Mouse (Mus musculus) heart, embryonic 15.5 days (tissue): ENCODE measurements at regions not wholly inside any gene's neighbourhood (a gene's known extent, or its start where the extent isn't known, plus 50 kb on each side); places are given as distances from the start of the nearest gene placed in this dataset.
"Not testable (repeated sequence)": the region's sequence is repeated elsewhere in the genome, so short reads cannot be mapped to it uniquely, and the experiment has no call there.

Source experiments
- ATAC-seq: fragments of 200-750 bp; cut with Nextera tagmentation; replicated peaks from 2 replicates; pipeline ENCODE4 v1.8.0; 2017; ENCODE audit warnings: low read depth, moderate TSS enrichment; ENCODE audit not compliant: insufficient number of reproducible peaks, insufficient read depth, low FRiP score
- H3K27ac ChIP-seq: fragments of 300-500 bp; sonication (generic); 2 replicates; pipeline ENCODE4 v1.5.1; 2015; ENCODE audit warnings: mild to moderate bottlenecking, inconsistent platforms
- H3K27me3 ChIP-seq: fragments of 300-500 bp; sonication (generic); 2 replicates; pipeline ENCODE4 v1.6.1; 2015; ENCODE audit warnings: inconsistent platforms
- H3K36me3 ChIP-seq: fragments of 300-500 bp; sonication (generic); 2 replicates; pipeline ENCODE4 v1.6.1; 2015; ENCODE audit warnings: mild to moderate bottlenecking, inconsistent platforms
- H3K4me1 ChIP-seq: fragments of 300-500 bp; sonication (generic); replicated peaks from 2 replicates; pipeline ENCODE4 v1.6.1; 2015; ENCODE audit warnings: inconsistent platforms
- H3K4me2 ChIP-seq: fragments of 300-500 bp; sonication (generic); 2 replicates; pipeline ENCODE4 v1.6.1; 2015; ENCODE audit warnings: inconsistent platforms, mild to moderate bottlenecking, moderate library complexity
- H3K4me3 ChIP-seq: fragments of 300-500 bp; sonication (generic); 2 replicates; pipeline ENCODE4 v1.5.1; 2015; ENCODE audit warnings: mild to moderate bottlenecking, inconsistent platforms
- H3K9ac ChIP-seq: fragments of 300-500 bp; sonication (generic); 2 replicates; pipeline ENCODE4 v1.6.1; 2015; ENCODE audit warnings: mild to moderate bottlenecking, inconsistent platforms
- H3K9me3 ChIP-seq: fragments of 300-500 bp; sonication (generic); replicated peaks from 2 replicates; pipeline ENCODE4 v1.6.1; 2016; ENCODE audit warnings: inconsistent platforms
- WGBS: fragments of 180-500 bp; shearing (Covaris S2); methylation state at CpG from one replicate; pipeline ENCODE4 v1.1.7; 2015; ENCODE audit warnings: mixed read lengths; 5-methylcytosine and 5-hydroxymethylcytosine counted together

- no peak overlapping the region for H3K27ac ChIP-seq
- no peak overlapping the region for H3K4me2 ChIP-seq
These were observed 56.0 kb downstream of the Ccdc71l start for GRCm38 (mm10) chr12:32434506-32435002.

GRCm38 (mm10) chr12:32435126-32435525 is 56.6 kb downstream of the Ccdc71l start:
- WGBS = 52% methylated on average over 1 of the region's 1 CpGs
- no peaks in the 10 kb centered on the region for H3K36me3 ChIP-seq

More at GRCm38 (mm10) chr12:32434506-32435002, 56.0 kb downstream of the Ccdc71l start:
- Histone ChIP-seq H3K4me1 (no peaks in the 10 kb centered on the region), H3K36me3 (no peaks in the 10 kb centered on the region), H3K9me3 (no peaks in the 10 kb centered on the region), H3K9ac (no peak overlapping the region), H3K4me3 (no peak overlapping the region), H3K27me3 (no peaks in the 10 kb centered on the region)
- no peak for ATAC-seq

GRCm38 (mm10) chr12:32438209-32438608 is 59.7 kb downstream of the Ccdc71l start:
- 71% methylated on average over 1 of the region's 1 CpGs for WGBS
- H3K4me1 ChIP-seq = no peaks in the 10 kb centered on the region
- H3K9me3 ChIP-seq = no peaks in the 10 kb centered on the region
- H3K4me3 ChIP-seq = no peak overlapping the region
- ATAC-seq = no peak
- H3K27me3 ChIP-seq = no peaks in the 10 kb centered on the region
- H3K4me2 ChIP-seq = no peak overlapping the region
- H3K9ac ChIP-seq = no peak overlapping the region
- no peaks in the 10 kb centered on the region for H3K36me3 ChIP-seq
- H3K27ac ChIP-seq = no peak overlapping the region

More at GRCm38 (mm10) chr12:32435126-32435525, 56.6 kb downstream of the Ccdc71l start:
- H3K4me1 ChIP-seq = no peaks in the 10 kb centered on the region
- H3K4me3 ChIP-seq = no peak overlapping the region
- H3K27ac ChIP-seq = no peak overlapping the region
- no peak for ATAC-seq
- H3K9ac ChIP-seq = no peak overlapping the region
- H3K27me3 ChIP-seq = no peaks in the 10 kb centered on the region
- H3K9me3 ChIP-seq = no peaks in the 10 kb centered on the region
- no peak overlapping the region for H3K4me2 ChIP-seq

- H3K36me3 ChIP-seq = no peaks in the 10 kb centered on the region
- no peaks in the 10 kb centered on the region for H3K9me3 ChIP-seq
- H3K27me3 ChIP-seq = no peaks in the 10 kb centered on the region
- 79% methylated on average over 4 of the region's 4 CpGs for WGBS
- H3K9ac ChIP-seq = no peak overlapping the region
- no peak overlapping the region for H3K4me2 ChIP-seq
- no peak for ATAC-seq
- no peaks in the 10 kb centered on the region for H3K4me1 ChIP-seq
- H3K4me3 ChIP-seq = no peak overlapping the region
- H3K27ac ChIP-seq = no peak overlapping the region
These were observed 66.3 kb downstream of the Ccdc71l start for GRCm38 (mm10) chr12:32444770-32445169.

GRCm38 (mm10) chr12:32445874-32446273 is 67.4 kb downstream of the Ccdc71l start:
- no peak for ATAC-seq
- Histone ChIP-seq H3K4me3 (no peak overlapping the region), H3K4me2 (no peak overlapping the region), H3K27me3 (no peaks in the 10 kb centered on the region), H3K27ac (no peak overlapping the region), H3K4me1 (no peaks in the 10 kb centered on the region), H3K9ac (no peak overlapping the region), H3K36me3 (no peaks in the 10 kb centered on the region), H3K9me3 (no peaks in the 10 kb centered on the region)

- H3K4me3 ChIP-seq = no peak overlapping the region
- no peak for ATAC-seq
- H3K4me2 ChIP-seq = no peak overlapping the region
- H3K9ac ChIP-seq = no peak overlapping the region
- H3K27me3 ChIP-seq = no peaks in the 10 kb centered on the region
- H3K36me3 ChIP-seq = no peaks in the 10 kb centered on the region
- peaks cover under 1% of the 10 kb centered on the region; the same call in 1 of the 2 replicates for H3K4me1 ChIP-seq
- H3K9me3 ChIP-seq = no peaks in the 10 kb centered on the region
- no peak overlapping the region for H3K27ac ChIP-seq
These were observed 70.9 kb downstream of the Ccdc71l start for GRCm38 (mm10) chr12:32449373-32449772.

GRCm38 (mm10) chr12:32451226-32451625 is 72.7 kb downstream of the Ccdc71l start:
- Histone ChIP-seq H3K4me3 (no peak overlapping the region), H3K36me3 (no peaks in the 10 kb centered on the region), H3K27ac (no peak overlapping the region), H3K9me3 (no peaks in the 10 kb centered on the region), H3K9ac (no peak overlapping the region), H3K27me3 (no peaks in the 10 kb centered on the region), H3K4me2 (no peak overlapping the region), H3K4me1 (peaks cover 3% of the 10 kb centered on the region; the same call in 1 of the 2 replicates)
- WGBS = 69% methylated on average over 1 of the region's 1 CpGs
- no peak for ATAC-seq

GRCm38 (mm10) chr12:32454794-32455193 is 76.3 kb downstream of the Ccdc71l start:
- Histone ChIP-seq H3K9me3 (no peaks in the 10 kb centered on the region), H3K9ac (no peak overlapping the region), H3K36me3 (no peaks in the 10 kb centered on the region), H3K27me3 (no peaks in the 10 kb centered on the region), H3K4me2 (no peak overlapping the region), H3K4me3 (no peak overlapping the region), H3K4me1 (peaks cover 3% of the 10 kb centered on the region; the same call in 1 of the 2 replicates), H3K27ac (no peak overlapping the region)
- no peak for ATAC-seq

- 72% methylated on average over 3 of the region's 3 CpGs for WGBS
- H3K36me3 ChIP-seq, H3K4me2 ChIP-seq, ATAC-seq, H3K27me3 ChIP-seq, H3K9ac ChIP-seq, H3K4me1 ChIP-seq, H3K27ac ChIP-seq, H3K9me3 ChIP-seq, H3K4me3 ChIP-seq: not testable (repeated sequence)
These were observed 76.7 kb downstream of the Ccdc71l start for GRCm38 (mm10) chr12:32455231-32455630.

GRCm38 (mm10) chr12:32455913-32456312 is 77.4 kb downstream of the Ccdc71l start:
- Histone ChIP-seq H3K36me3 (no peaks in the 10 kb centered on the region), H3K4me1 (peaks cover 3% of the 10 kb centered on the region; the same call in 1 of the 2 replicates), H3K9me3 (no peaks in the 10 kb centered on the region), H3K27ac (no peak overlapping the region), H3K9ac (no peak overlapping the region), H3K27me3 (no peaks in the 10 kb centered on the region), H3K4me3 (no peak overlapping the region), H3K4me2 (no peak overlapping the region)
- ATAC-seq = no peak

GRCm38 (mm10) chr12:32456796-32457195 is 78.3 kb downstream of the Ccdc71l start:
- no peaks in the 10 kb centered on the region for H3K9me3 ChIP-seq
- no peak overlapping the region for H3K4me3 ChIP-seq
- 77% methylated on average over 4 of the region's 4 CpGs for WGBS
- no peaks in the 10 kb centered on the region for H3K27me3 ChIP-seq
- ATAC-seq = no peak
- no peak overlapping the region for H3K27ac ChIP-seq
- peaks cover 3% of the 10 kb centered on the region; the same call in 1 of the 2 replicates for H3K4me1 ChIP-seq
- no peak overlapping the region for H3K9ac ChIP-seq
- H3K36me3 ChIP-seq = no peaks in the 10 kb centered on the region
- no peak overlapping the region for H3K4me2 ChIP-seq

- Histone ChIP-seq H3K36me3 (no peaks in the 10 kb centered on the region), H3K9ac (no peak overlapping the region), H3K9me3 (no peaks in the 10 kb centered on the region), H3K4me1 (peaks cover 3% of the 10 kb centered on the region; the same call in 1 of the 2 replicates), H3K4me2 (no peak overlapping the region), H3K27ac (no peak overlapping the region), H3K27me3 (no peaks in the 10 kb centered on the region), H3K4me3 (no peak overlapping the region)
- WGBS = 78% methylated on average over 1 of the region's 1 CpGs
- ATAC-seq = no peak
These were observed 79.9 kb downstream of the Ccdc71l start for GRCm38 (mm10) chr12:32458386-32458785.
